Mouse (Mus musculus) kidney, embryonic 15.5 days (tissue): ENCODE results near the gene Ap2a1. TPM values are rescaled to one million over a fixed set of nuclear protein-coding genes. Genes with fewer than 3 reads are reported as not detected.

Experiments used
- ATAC-seq: fragments of 200-750 bp; cut with Nextera tagmentation; replicated peaks from 2 replicates; pipeline ENCODE4 v1.8.0; 2017; ENCODE audit warnings: moderate TSS enrichment; ENCODE audit not compliant: low FRiP score
- H3K27ac ChIP-seq: fragments of 300-500 bp; sonication (generic); 2 replicates; pipeline ENCODE4 v1.5.1; 2015; ENCODE audit warnings: mild to moderate bottlenecking, inconsistent platforms
- H3K27me3 ChIP-seq: fragments of 300-500 bp; sonication (generic); 2 replicates; pipeline ENCODE4 v1.6.1; 2015; ENCODE audit warnings: inconsistent platforms
- H3K36me3 ChIP-seq: fragments of 300-500 bp; sonication (generic); 2 replicates; pipeline ENCODE4 v1.6.1; 2015; ENCODE audit warnings: inconsistent platforms
- H3K4me1 ChIP-seq: fragments of 300-500 bp; sonication (generic); 2 replicates; pipeline ENCODE4 v1.6.1; 2015; ENCODE audit warnings: inconsistent platforms
- H3K4me2 ChIP-seq: fragments of 300-500 bp; sonication (generic); 2 replicates; pipeline ENCODE4 v1.6.1; 2015; ENCODE audit warnings: moderate library complexity, mild to moderate bottlenecking, inconsistent platforms
- H3K4me3 ChIP-seq: fragments of 300-500 bp; sonication (generic); replicated peaks from 2 replicates; pipeline ENCODE4 v1.5.1; 2015; ENCODE audit warnings: mild to moderate bottlenecking, inconsistent platforms
- H3K9ac ChIP-seq: fragments of 300-500 bp; sonication (generic); 2 replicates; pipeline ENCODE4 v1.6.1; 2015; ENCODE audit warnings: mild to moderate bottlenecking, inconsistent platforms
- H3K9me3 ChIP-seq: fragments of 300-500 bp; sonication (generic); replicated peaks from 2 replicates; pipeline ENCODE4 v1.6.1; 2016; ENCODE audit warnings: inconsistent platforms
- WGBS: fragments of 180-500 bp; shearing (Covaris S2); methylation state at CpG from one replicate; pipeline ENCODE4 v1.1.7; 2015; ENCODE audit warnings: mixed read lengths; 5-methylcytosine and 5-hydroxymethylcytosine counted together
- polyA plus RNA-seq: library from polyadenylated mRNA; unstranded; fragments of >200 nt; fragmentation: Nextera tagmentation; extraction: Ambion mirVana; gene quantifications from 2 replicates; pipeline ENCODE4 v1.2.1, GENCODE M21; 2015

Ap2a1 gene
- polyA plus RNA-seq, 1 experiment from 2014 or later: 79.1 TPM

DNA sequence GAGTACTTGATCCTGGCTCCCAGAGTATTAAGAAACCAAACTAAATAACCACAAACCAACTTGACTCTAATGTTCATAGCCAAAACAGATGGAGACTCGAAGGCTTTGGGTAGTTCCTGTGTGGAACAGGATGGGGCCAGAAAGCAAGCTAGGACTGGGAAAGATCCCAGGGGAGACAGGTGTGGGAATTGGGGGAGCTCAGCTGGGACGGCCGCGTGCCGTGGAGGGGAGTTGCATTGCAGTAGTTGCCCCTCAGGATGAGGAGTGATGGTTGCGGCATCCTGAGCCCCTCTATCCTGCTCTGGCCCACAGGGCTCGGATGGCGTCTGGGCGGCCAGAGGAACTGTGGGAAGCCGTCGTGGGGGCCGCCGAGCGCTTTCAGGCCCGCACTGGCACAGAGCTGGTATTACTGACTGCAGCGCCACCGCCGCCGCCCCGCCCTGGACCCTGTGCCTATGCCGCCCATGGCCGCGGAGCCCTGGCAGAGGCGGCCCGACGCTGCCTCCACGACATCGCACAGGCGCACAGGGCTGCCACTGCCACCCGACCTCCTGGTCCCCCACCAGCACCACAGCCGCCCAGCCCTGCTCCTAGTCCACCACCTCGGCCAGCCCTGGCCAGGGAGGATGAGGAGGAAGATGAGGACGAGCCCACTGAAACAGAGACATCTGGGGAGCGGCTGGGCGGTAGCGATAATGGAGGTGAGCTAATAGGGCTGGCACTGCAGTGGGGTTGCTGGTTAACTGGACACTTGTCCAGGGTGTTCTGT lies 76.9 kb downstream of the Ap2a1 start:
- Histone ChIP-seq H3K9ac (no peak overlapping the region), H3K4me1 (peaks cover 68% of the 10 kb centered on the region), H3K4me3 (no peak overlapping the region), H3K4me2 (0 out of 2 replicates have a peak overlapping the region, but pooled peaks have one; percentile 13), H3K27me3 (no peaks in the 10 kb centered on the region), H3K27ac (no peak overlapping the region), H3K36me3 (peaks cover 19% of the 10 kb centered on the region), H3K9me3 (no peaks in the 10 kb centered on the region)
- ATAC-seq: no peak
- 86% methylated on average over 36 of the region's 36 CpGs for WGBS

DNA sequence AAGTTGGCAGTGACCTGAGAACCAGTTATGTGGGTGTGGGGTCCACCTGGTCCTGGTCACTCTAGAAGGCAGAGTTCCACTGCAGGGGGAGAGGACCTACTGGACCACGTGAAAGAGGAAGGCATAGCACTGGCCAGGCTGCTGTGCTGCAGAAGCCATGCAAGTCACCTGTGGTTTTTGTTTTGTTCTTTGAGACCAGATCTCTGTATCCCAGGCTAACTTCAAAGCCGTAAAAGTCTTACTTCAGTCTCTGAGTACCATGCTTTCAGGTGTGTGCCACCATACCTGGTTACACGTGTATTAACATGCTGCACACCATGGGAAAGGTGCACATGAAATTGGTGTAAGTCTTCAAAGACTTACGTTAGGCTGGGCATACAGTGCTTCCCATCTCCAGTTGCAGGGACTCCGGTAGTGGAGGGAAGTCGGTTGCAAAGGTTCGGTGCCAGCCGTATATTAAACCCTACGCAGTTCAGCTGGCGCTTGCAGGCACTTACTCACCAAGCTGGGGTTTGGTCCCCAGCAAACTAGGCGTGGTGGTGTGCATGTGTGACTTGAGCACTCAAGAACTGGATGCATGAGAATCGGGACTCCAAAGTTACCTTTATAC lies 77.6 kb downstream of the Ap2a1 start:
- H3K27ac ChIP-seq: no peak overlapping the region; the same call in 1 of the 2 replicates
- peaks cover 71% of the 10 kb centered on the region for H3K4me1 ChIP-seq
- peak overlapping the region; percentile 77 for H3K9ac ChIP-seq
- 91% methylated on average over 12 of the region's 12 CpGs for WGBS
- H3K4me3 ChIP-seq: 0 out of 2 replicates have a peak overlapping the region, but pooled peaks have one; percentile 79
- ATAC-seq: no peak
- H3K36me3 ChIP-seq: peaks cover 22% of the 10 kb centered on the region
- H3K9me3 ChIP-seq: no peaks in the 10 kb centered on the region
- H3K27me3 ChIP-seq: no peaks in the 10 kb centered on the region
- 0 out of 2 replicates have a peak overlapping the region, but pooled peaks have one; percentile 78 for H3K4me2 ChIP-seq

DNA sequence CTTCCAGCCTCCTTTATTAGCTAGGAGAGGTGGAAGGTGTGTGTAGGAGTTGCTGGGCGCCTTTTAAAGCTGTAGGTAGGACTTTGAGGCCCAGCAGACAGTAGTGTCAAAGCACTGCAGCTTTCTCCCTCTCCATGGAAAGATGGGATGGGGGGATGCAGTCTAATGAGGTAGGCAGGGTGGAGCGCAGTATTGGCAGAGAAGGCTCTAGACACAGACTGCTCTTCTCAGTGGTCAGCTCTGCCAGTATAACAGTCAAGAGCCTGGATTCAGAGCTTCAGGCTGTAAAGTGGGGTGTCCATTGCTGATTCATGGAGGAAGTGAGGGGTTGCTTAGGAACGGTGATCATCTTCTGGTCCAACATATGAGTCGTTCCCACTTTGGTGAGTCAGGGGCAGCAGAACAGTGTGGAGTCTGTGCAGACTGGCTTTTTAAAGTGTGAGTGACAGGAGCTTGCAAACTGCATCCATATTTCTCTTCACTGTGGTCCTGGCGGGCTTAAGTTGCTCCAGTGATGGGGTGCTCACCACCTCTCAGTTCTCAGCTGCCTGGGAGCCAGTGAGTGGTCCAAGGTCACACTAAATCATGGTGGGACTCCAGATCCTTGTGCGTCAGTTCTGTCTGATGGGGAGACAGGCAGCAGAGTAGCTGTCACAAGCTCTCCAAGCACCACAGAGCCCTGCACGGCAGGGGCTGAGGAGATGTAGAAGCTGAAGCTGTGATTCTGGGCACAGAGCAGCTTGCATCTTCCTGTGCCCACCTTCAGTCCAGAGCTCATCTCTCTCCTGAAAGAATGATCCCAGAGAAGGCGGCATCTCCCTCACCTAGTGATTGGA lies 78.3 kb downstream of the Ap2a1 start:
- peaks cover 65% of the 10 kb centered on the region for H3K4me1 ChIP-seq
- H3K9me3 ChIP-seq: no peaks in the 10 kb centered on the region
- H3K27ac ChIP-seq: peak overlapping the region; percentile 98
- peak overlapping the region; percentile 78 for H3K4me2 ChIP-seq
- peaks cover 29% of the 10 kb centered on the region for H3K36me3 ChIP-seq
- WGBS: 75% methylated on average over 8 of the region's 8 CpGs
- no peaks in the 10 kb centered on the region for H3K27me3 ChIP-seq
- ATAC-seq: no peak
- peak overlapping the region; percentile 79 for H3K4me3 ChIP-seq
- peak overlapping the region; percentile 77 for H3K9ac ChIP-seq

Other genes starting within 250 kb of the Ap2a1 start
- not detected in 2 replicates for gene Izumo2, start 220.8 kb downstream of the Ap2a1 start, polyA plus RNA-seq
- gene Vrk3, start 181.1 kb downstream of the Ap2a1 start, polyA plus RNA-seq: 42.7 and 47.8 TPM in 2 replicates
- gene Zfp473, start 178.4 kb downstream of the Ap2a1 start, polyA plus RNA-seq: 2.1 and 2.7 TPM in 2 replicates
- 93.5 and 100 TPM in 2 replicates for gene Nup62, start 113.4 kb downstream of the Ap2a1 start, polyA plus RNA-seq
- gene Il4i1, start 113.1 kb downstream of the Ap2a1 start, polyA plus RNA-seq: 1.1 and 1.7 TPM in 2 replicates
- gene Atf5, start 112.8 kb downstream of the Ap2a1 start, polyA plus RNA-seq: 4.2 and 4.3 TPM in 2 replicates
- 108 and 118 TPM in 2 replicates for gene Akt1s1, start 80.5 kb downstream of the Ap2a1 start, polyA plus RNA-seq
- 76.8 and 81.0 TPM in 2 replicates for gene Tbc1d17, start 80.4 kb downstream of the Ap2a1 start, polyA plus RNA-seq
- 31.1 and 33.6 TPM in 2 replicates for gene Pnkp, start 72.4 kb downstream of the Ap2a1 start, polyA plus RNA-seq
- 411 and 437 TPM in 2 replicates for gene Ptov1, start 59.7 kb downstream of the Ap2a1 start, polyA plus RNA-seq
- 103 and 126 TPM in 2 replicates for gene Med25, start 36.8 kb downstream of the Ap2a1 start, polyA plus RNA-seq
- 22.3 and 24.0 TPM in 2 replicates for gene Fuz, start 33.4 kb downstream of the Ap2a1 start, polyA plus RNA-seq
- 0.14 TPM in 2 replicates for gene Tsks, start 13.7 kb upstream of the Ap2a1 start, polyA plus RNA-seq
- gene Cpt1c, start 45.4 kb upstream of the Ap2a1 start, polyA plus RNA-seq: 19.2 and 25.1 TPM in 2 replicates
- gene Prmt1, start 57.1 kb upstream of the Ap2a1 start, polyA plus RNA-seq: 704 and 710 TPM in 2 replicates
- 86.4 and 90.4 TPM in 2 replicates for gene Irf3, start 68.2 kb upstream of the Ap2a1 start, polyA plus RNA-seq
- 60.7 and 66.5 TPM in 2 replicates for gene Bcl2l12, start 69.2 kb upstream of the Ap2a1 start, polyA plus RNA-seq
- 35.5 and 40.1 TPM in 2 replicates for gene Scaf1, start 86.9 kb upstream of the Ap2a1 start, polyA plus RNA-seq
- 32.6 and 43.2 TPM in 2 replicates for gene Rras, start 88.5 kb upstream of the Ap2a1 start, polyA plus RNA-seq
- gene Prr12, start 123.4 kb upstream of the Ap2a1 start, polyA plus RNA-seq: 10.3 and 11.3 TPM in 2 replicates
- gene Nosip, start 132.9 kb upstream of the Ap2a1 start, polyA plus RNA-seq: 71.5 and 79.5 TPM in 2 replicates
- 33.7 and 36.2 TPM in 2 replicates for gene Prrg2, start 133.2 kb upstream of the Ap2a1 start, polyA plus RNA-seq
- 322 and 362 TPM in 2 replicates for gene Rcn3, start 162.7 kb upstream of the Ap2a1 start, polyA plus RNA-seq
- gene Fcgrt, start 174.4 kb upstream of the Ap2a1 start, polyA plus RNA-seq: 78.0 and 93.5 TPM in 2 replicates
- 1,536 and 1,655 TPM in 2 replicates for gene Rps11, start 194.9 kb upstream of the Ap2a1 start, polyA plus RNA-seq
- 1,248 and 1,360 TPM in 2 replicates for gene Rpl13a, start 199.3 kb upstream of the Ap2a1 start, polyA plus RNA-seq
- gene Gm45713, start 206.7 kb upstream of the Ap2a1 start, polyA plus RNA-seq: 0.44 TPM in 1 of 2 replicates, not detected in the other
- gene Flt3l, start 206.9 kb upstream of the Ap2a1 start, polyA plus RNA-seq: 1.9 and 7.5 TPM in 2 replicates
- gene Pih1d1, start 224.8 kb upstream of the Ap2a1 start, polyA plus RNA-seq: 107 and 108 TPM in 2 replicates
- gene Aldh16a1, start 225.1 kb upstream of the Ap2a1 start, polyA plus RNA-seq: 69.3 and 69.9 TPM in 2 replicates
- gene Slc17a7, start 234.5 kb upstream of the Ap2a1 start, polyA plus RNA-seq: 0.14 and 0.30 TPM in 2 replicates